Mouse (Mus musculus): Measurements from ENCODE around the gene Cbx6.

DNA sequence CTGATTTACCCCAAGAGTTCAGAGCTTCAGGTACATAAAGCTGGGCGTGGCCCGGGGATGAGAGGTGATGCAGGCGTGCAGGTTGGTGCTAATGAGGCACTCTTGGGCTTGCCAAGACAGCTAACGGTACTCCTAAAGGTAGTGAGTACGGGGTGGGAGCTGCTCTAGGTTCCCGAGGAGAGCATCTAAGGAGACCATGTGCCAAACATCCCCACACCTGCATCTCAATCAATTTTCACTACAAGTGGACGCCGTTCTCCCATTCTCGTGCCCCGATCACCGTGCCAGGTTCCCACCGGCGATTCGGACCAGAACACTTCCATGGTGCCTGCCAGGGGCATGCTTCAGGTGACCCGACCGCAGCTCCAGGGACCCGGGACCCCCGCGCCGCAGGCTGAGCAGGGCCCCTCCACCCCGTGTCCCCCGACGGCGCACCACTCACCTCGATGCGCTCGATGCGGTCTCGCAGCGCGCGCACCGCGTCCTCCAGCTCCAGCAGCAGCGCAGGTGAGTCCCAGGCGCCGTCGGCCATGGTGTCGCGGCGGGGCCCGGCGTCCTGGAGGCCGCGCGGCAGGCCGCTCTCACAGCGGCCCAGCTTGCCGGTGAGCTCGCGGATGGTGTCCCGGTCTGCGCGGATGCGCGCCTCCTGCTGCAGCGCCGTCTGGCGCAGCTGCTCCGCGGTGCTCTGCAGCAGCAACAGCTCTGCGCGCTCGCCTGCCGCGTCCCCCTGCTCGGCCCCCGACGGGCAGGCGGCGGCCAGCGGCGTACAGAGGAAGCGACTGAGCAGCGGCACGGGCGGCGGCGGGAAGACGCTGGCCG, 30.7 kb downstream of the Cbx6 start:
- TF ChIP-seq POLR2A (IDR thresholded peaks at IDR 0.05; ENCODE audit: extremely low read depth, insufficient read depth, low read length) (no peak), CTCF (IDR thresholded peaks at IDR 0.05; ENCODE audit: low read depth, low read length) (no peak)
